Mouse (Mus musculus): Measurements from ENCODE around the gene Rnaseh1. TPM values are rescaled to one million over a fixed set of nuclear protein-coding genes. Genes with fewer than 3 reads are reported as not detected.

Gene Rnaseh1
- 38.9 TPM for polyA plus RNA-seq (2017; shearing (Covaris generic))

GRCm38 (mm10) chr12:28649141-28650110 lies at the start of gene Rnaseh1:
Rnaseh1 (plus strand) TSS chr12:28649602.

GRCm38 (mm10) chr12:28623195-28623594 lies 26.2 kb upstream of the Rnaseh1 start, which contains the start of gene Colec11:
Colec11 (minus strand) TSS chr12:28623377.

GRCm38 (mm10) chr12:28635535-28636476 lies 13.6 kb upstream of the Rnaseh1 start, which contains the start of gene Rps7:
Rps7 (minus strand) TSS chr12:28635953.

GRCm38 (mm10) chr12:28675121-28675924 lies 25.9 kb downstream of the Rnaseh1 start, which contains the start of gene Adi1:
Adi1 (plus strand) TSS chr12:28675231.

Other genes with a start within 250 kb of the Rnaseh1 start
- not detected for gene Dcdc2c, start 97.2 kb upstream of the Rnaseh1 start, polyA plus RNA-seq (2017; shearing (Covaris generic))
- not detected for gene Allc, start 67.1 kb upstream of the Rnaseh1 start, polyA plus RNA-seq (2017; shearing (Covaris generic))
- not detected for gene Colec11, start 26.2 kb upstream of the Rnaseh1 start, polyA plus RNA-seq (2017; shearing (Covaris generic))
- 1,150 TPM for gene Rps7, start 13.6 kb upstream of the Rnaseh1 start, polyA plus RNA-seq (2017; shearing (Covaris generic))
- gene Adi1, start 25.6 kb downstream of the Rnaseh1 start, polyA plus RNA-seq (2017; shearing (Covaris generic)), result 70.4 TPM
- 80.1 TPM for gene Trappc12, start 100.9 kb downstream of the Rnaseh1 start, polyA plus RNA-seq (2017; shearing (Covaris generic))
- 63.8 TPM for gene Eipr1, start 102.2 kb downstream of the Rnaseh1 start, polyA plus RNA-seq (2017; shearing (Covaris generic))